Mouse (Mus musculus): ENCODE measurements at regions not wholly inside any gene's neighbourhood (a gene's known extent, or its start where the extent isn't known, plus 50 kb on each side); places are given as distances from the start of the nearest gene placed in this dataset.
A peak's percentile ranks its signal among the peaks of the same experiment; 100 is the strongest.

DNA sequence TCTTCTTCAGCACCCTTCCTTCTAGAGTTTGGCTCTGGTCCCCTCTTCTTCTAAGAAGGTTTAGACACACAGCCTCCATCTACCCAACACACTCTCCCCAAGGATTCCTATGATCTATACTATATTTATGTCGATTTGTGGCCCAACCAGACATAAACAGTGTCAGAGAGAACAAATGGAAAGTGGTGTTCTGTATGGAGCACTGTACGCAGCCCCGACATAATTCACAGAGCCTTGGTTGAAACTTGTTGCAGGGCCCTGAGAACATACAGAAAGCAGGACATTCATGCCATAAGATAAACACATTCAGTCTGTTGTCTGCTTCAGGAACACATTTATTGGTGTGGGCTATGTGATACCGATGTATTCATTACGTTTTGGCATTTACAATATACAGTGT lies 463.7 kb upstream of the Pou3f3 start:
- DNase-seq (ENCODE audit: low read depth, low spot score) = no peak

DNA sequence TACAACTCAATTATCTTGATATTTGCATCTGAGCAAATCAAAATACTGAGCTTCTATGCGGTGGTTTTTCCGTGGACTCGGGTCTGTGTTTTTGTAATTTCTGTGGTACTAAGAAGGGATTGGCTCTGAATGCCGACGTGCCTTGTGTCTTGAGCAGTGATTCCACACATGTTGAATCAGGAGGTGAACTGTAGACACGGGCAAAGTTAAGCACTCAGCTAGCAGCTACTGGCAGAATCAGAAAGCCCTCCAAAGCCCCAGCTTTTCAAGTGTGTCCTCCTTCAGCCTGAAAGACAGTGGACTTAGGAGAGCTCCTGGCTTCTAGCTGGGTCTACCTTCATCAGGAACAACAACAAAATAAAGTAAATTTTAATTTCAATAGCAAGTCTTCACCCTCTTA lies 462.9 kb upstream of the Pou3f3 start:
- DNase-seq (ENCODE audit: low read depth, low spot score) = no peak

DNA sequence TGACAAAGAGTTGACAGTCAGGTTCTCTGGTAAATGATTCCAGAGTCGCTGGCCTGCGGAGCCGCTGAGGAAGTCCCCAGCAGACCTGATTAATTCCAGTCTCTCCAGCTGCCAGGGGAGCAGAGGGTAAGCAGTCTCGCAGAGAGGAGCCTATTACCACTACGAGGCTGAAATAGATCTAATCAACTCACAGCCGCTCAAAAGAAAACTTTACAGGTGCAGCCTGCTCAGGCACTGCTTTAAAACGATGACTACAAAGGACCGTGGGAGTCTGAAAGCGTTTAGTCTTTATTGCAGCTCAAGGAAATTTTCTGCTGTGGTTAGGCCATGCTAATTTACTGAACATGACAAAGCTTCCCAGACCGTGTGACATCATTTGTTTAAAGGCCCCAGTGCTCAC lies 462.3 kb upstream of the Pou3f3 start:
- DNase-seq (ENCODE audit: low read depth, low spot score) = no peak

DNA sequence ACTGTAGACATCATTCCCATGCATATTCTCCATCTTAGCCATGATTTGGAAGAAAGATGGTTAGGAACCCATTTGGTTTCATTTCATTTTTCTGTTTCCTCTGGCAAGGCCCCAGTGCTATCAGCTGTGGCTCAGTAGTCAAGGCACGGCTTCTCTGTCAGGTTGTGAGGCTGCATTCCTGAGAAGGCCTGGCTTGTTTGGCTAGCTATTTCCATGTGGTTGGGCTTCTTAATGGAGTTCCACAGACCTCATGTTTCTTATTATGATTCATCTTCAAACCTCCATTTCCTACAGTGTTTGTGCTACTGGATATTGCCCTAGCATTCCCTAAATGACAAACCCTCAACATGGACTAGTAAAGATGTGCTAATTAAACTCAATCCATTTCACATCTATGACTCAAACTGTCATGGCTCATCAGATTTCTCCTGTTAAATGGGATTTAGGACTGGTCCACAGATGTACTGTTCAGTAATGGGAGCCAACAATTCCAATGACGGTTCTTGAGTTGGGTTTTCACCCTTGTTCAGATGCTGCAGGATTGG lies 459.0 kb upstream of the Pou3f3 start:
- DNase-seq (ENCODE audit: low read depth, low spot score) = no peak

DNA sequence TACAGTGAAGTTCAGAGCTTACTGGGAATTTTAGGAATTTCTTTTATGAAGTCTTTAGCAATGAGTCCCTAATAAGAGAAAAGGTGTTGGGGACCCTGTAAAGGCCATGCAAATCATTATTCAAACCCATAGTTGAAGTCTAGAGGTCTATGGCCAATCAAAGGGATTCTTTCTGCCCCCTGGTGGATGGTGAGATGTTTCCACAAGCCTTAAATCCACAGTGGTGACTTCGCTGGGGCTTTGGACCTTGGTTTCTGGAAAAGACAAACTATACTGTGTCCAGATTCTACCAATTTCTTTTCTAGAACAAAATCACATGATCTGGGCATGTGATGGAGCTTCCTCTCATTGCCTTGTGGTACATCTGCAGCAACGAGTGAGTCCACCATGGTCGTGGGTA lies 457.2 kb upstream of the Pou3f3 start:
- DNase-seq (ENCODE audit: low read depth, low spot score) = peak; percentile 51

DNA sequence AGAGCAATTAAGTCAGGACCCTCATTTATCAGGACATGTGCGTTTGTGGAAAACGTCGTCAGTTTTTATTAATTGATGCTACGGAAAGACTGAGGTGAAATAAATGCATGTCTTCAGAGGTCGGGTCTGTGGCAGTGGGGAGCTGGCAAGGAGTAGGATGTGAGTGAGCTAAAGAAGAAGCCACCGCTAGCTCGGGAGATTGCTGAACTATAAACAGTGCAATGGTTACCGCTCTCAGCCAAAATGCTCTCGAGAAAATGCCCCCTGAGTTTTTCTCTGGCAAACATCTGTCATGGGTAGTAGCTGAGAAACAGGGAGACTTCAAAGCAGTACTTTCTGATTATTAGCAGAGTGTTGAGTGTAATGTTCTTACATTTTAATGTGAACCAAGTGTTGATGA lies 454.4 kb upstream of the Pou3f3 start:
- no peak for DNase-seq (ENCODE audit: low read depth, low spot score)

DNA sequence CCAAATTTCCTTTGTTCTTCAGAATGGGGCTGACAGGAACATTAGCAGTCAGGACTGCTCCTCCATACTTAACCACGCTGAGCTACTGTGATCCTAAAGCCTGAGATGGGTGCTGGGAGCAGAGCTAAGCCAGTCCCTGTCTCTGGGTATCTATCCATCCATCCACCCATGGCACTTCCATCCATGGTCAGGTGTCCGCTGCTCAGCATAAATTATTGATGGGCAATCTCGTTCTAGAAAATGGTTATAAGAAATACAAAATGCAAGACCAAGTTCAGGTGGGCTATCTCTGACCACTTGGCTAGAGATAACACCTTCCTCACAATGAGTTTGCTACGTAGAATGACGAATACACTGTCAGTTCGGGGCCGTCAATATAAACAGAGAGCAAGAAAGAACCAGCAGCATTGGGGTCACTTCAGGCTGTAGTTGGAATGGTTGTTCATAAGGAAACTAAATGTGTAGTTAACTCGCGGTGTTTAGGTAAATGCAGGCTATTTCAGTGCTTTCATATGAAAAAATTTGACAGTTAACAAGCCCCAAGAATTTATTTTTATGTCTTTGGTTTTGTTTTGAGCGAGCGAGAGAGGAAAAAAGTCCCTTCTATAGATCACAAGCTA lies 453.9 kb upstream of the Pou3f3 start:
- no peak for DNase-seq (ENCODE audit: low read depth, low spot score)

DNA sequence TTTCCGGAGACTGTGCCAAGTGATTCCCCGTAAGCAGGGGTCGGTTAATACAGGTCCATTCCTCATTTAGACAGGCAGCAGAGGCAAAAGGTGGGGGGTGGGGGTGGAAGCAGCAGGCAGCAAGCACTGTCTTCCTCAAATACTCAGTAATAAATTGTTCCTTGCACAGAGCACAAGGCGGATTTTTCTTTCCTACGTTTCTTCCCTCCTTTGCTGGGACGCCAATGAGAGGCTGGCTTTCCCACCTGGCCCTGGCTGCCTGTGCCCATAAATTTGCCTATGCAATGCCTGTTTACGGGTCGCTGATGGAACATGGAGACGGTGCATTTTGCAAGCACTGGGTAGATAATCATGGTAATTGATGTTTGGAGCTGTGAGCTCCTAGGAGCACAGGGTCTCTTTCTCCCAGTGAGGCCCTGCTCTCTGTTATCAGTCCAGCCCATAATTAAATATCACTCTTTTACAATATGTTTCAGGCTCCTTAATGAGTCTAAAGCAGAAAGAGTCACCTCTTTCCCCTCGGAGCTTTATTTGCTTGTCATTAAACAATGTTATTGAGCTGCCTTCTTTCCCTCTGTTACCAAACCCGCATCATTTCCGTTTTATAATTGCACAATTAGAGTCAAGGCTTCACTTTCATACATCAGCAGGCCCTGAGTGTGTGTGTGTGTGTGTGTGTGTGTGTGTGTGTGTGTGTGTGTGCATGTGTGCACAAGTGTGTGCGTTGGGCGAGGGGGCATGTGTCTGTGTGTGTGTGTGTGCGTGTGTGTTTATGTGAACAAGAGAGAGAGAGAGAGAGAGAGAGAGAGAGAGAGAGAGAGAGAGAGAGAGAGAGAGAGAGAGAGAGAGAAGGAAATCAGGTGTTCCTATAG lies 452.7 kb upstream of the Pou3f3 start:
- DNase-seq (ENCODE audit: low read depth, low spot score) = no peak

DNA sequence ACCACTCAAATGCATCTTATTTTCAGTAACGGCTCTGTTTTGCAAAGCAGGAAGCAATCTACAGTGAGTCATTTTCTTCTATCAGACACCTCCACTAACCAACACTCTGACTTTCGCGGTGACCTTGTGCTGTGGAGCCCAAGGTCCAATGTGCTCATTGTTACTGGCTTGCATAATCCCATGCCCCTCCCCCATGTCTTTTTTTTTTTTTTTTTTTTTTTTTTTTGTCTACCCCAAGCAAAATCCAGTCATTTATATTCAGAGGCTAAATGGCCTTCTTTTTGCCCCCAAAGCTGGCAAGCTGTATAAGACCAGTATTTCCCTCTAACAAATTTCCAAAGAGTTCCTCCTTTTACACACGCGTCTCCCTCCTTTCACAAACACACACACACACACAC lies 452.1 kb upstream of the Pou3f3 start:
- DNase-seq (ENCODE audit: low read depth, low spot score) = peak; percentile 59

DNA sequence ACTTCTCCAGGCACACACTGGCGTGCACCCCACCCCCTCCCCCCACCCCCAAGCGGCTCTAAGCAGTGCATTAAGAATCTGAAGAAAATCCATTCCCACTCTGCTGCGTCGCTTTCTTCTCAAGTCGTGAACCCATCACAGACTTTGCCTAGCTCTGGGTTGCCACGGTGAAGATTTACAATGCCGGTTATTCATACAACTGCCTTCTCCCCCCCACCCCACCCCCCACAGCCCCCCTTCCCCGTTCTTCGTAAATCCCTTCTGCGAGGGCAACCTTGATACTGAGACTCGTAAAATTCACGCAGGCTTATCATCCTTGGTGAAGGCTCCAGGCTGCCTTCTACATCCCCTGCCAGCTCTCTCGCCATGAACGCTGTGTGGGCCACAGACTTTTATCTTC lies 451.7 kb upstream of the Pou3f3 start:
- DNase-seq (ENCODE audit: low read depth, low spot score) = no peak

DNA sequence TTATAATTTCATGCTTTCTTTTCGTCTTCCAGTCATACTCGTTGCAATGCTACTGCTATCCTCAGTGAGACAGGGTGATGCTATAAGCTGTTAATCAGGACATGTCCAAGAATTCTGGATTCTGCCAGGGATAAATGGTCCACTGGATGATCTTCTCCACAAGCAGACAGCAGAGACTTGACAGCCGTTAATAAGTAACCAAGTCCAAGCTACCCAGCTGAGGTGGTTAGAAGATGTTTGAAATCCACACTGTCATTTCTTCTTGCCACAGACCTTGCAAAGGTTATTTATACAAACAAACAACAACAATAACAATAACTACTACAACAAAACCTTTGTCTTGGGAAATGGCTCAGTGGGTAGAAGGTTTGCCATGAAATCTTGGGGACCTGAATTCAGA lies 443.2 kb upstream of the Pou3f3 start:
- DNase-seq (ENCODE audit: low read depth, low spot score) = no peak

DNA sequence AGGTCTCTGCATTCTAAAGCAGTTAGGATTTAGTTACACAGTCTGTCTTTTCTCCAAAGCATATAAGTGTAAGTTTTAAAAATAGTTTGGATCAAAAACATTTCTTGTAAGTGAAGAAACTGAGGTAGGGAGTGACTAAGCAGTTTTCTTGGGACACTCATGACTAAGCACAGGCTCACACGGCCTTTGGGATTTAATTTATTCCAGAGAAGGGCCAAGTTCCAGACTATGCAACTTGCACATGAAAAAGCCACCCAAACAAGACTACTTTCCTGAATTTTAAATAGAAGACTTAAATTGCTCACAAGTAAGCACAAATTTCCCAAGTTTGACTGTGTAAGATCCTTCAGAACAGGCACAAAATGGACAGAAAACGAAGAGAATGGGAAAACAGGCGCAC lies 441.8 kb upstream of the Pou3f3 start:
- no peak for DNase-seq (ENCODE audit: low read depth, low spot score)

DNA sequence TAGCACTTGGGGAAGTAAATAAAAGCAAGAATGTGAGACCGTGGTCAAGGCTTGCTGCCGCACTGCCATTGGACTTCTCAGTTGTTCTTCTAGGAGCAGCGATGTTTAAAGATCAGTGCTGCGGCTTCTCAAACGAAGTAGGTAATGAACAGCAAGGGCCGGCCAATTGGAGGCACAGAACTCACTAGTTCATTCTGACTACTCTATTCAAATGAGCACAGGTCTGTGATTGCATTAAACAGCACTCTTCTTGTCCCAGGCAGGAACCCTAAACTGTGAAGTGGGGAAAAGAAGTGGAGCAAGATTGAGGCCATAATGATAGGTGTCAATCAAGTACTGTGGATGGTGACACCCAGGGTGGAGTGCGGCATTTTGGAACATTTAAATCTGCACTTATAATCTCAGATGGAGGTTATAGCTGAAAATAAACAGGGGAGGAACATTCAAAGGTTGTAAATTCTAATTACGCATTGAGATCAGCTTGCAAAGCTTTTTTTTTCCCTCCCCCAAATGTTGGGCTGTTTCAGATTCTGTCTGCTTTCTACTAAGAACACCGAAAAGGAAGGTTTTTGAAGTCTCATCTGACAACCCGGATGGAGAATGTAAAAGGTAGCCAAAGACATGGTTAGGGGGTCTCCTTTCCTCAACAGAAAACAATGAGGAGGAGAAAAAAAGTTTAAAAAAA lies 438.5 kb upstream of the Pou3f3 start:
- DNase-seq (ENCODE audit: low read depth, low spot score) = no peak

DNA sequence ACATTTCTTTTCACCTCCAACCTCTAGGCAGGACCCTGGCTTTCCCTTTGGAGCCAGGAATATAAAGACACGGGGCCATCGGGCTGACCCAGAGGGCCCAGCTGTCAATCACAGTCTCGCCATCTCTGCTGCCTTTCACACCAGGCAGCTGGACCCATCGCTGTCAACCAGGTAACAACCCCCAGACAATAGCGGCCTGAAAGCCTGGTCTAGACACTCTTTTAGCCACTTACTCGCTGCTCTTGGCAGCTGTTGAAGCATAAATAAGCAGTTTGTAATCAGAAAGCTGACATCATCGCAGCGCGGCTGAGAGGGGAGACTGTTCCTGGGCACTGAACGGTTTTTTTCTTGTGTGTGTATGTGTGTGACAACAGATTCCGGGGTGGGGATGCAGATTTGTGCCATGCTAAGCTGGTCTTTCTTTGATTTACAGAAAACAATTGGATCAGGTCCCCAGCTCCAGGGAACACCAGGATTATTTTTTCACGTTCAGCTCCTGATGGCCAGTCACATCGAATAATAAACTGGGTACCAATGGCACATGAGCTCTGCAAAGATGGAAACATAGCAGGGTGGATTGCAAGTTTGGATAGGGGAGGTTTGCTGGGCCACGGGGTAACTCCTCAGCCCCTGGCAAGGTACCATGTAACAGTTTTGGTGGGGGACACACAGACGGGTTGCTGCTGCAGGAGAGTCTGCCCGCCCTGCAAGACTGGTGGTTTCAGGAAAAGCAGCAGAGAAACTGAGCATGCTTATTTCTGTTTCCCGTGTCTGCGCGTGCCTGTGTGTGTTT lies 437.6 kb upstream of the Pou3f3 start:
- no peak for DNase-seq (ENCODE audit: low read depth, low spot score)

DNA sequence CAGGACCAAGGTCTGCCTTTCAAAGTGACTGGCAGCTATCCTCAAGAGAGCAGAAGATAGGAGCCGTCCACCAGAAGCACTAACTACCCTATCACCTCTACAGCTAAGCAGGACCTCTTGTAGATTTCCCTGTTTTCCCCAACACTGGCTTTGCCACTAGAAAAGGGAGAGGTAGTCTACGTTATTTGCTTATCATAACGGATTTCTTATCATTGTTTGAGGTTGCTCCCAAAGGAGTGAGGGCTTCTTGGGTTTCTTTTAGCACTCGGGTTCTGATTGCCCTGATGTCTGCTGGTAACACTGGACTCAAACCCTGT lies 437.0 kb upstream of the Pou3f3 start:
- DNase-seq (ENCODE audit: low read depth, low spot score) = no peak

DNA sequence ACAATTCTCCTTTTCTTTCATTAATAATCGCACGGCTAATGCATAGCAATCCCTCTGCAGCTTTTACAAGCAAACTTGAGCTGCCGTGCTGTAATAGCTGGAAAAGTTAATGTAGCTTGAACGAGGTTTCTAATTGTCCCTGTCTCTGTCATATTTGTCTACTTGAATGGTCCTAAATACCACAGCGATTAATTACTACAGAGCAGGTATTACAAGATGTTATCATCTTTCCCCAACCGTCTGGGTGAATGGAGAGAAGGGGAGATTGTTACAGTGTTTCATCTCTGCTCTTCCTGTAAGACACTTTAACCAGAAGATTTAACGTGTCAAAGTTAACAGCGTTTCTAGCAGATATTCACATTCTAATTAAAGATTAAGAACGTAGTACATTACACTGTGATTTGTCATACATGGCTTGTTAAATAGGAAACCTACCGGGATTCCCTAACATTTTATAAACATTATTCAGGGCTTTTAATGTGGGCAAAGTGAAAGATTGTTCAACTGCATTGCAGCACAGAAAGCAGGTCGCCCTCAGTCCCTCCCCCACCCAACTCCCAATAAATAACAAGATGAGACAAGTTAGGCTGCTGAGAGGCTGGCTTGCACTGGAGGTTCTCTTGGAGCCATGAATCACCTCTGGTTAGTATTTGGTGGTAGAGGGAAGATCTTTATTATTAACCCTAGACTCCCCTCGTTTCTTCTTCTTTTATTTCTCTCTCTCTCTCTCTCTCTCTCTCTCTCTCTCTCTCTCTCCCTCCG lies 436.2 kb upstream of the Pou3f3 start:
- no peak for DNase-seq (ENCODE audit: low read depth, low spot score)

DNA sequence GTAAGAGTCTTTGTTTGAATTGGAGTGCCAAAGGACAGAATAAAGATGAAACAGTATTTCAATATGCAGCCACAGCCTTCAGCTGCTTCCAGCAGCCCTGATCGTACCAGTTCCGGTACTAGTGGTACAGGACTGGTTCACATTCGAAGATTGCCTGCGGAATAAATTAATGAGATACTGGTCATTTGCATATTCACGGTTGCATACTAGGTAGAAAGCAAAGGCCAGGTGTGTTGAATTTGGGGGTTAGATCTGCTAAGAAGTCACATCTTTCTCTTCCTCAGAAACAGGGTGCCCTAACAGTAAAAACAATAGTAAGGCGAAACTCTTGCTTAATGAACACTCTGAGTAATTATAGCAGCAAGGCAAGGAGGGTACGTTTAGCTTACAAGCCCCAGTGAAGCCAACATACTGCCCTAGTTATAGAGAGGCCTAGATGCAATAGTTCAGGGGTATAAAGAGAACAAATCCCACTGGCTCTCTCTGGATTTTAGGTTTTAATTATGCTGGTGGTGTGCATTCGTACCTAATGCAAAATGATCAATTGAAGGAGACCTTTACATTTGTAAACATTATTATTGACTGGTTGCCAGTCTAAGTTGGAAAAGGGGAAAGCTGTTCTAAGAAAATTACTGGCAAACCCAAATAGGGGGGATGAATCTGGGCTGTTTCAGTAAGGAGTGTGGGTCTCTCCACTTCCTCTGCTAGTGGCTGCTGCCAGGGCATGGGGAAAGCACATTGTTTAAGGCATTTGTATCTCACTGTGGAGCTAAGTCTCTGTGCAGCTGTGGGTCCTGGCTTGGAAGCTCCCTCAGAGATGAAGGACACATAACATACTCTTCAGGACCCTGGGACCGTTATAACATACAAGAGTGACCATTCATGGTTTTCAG lies 435.3 kb upstream of the Pou3f3 start:
- DNase-seq (ENCODE audit: low read depth, low spot score) = no peak

DNA sequence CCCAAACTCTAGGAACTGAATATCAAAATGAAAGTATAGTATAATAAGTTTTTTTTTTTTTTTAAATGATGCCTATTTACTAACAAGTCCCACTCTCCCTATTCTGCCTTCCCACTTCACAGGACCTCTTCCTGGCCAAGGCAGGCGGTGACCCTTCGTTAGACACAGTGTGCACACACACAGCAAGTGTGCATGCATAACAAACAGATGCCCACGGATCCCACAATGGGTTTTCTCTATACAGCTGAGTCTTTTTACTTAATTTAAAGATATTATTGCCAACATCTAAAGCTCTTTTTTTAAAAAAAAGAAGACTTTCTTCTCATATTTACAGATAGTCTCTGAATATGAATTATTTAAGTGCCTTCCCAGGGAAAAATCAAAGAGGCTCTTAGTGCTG lies 434.5 kb upstream of the Pou3f3 start:
- DNase-seq (ENCODE audit: low read depth, low spot score) = no peak

DNA sequence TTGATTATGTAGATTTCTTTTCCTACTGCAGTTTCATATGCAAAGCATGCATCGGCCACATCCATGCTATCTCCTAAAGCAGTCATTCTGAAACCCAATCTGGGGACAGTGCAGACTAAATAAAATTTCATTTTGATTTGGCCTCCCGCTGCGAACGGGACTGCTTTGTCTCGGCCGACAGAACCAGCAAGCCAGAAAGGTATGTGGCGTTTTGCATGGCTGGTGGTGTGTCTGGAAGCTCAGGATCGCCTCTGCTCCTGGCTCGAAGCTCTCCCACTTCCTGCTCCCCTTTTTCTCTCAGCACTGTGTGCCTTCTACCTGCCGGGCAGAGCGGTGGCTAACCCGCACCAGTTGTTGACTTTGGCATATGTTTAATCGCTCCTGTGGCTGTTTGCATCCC lies 433.8 kb upstream of the Pou3f3 start:
- no peak for DNase-seq (ENCODE audit: low read depth, low spot score)

DNA sequence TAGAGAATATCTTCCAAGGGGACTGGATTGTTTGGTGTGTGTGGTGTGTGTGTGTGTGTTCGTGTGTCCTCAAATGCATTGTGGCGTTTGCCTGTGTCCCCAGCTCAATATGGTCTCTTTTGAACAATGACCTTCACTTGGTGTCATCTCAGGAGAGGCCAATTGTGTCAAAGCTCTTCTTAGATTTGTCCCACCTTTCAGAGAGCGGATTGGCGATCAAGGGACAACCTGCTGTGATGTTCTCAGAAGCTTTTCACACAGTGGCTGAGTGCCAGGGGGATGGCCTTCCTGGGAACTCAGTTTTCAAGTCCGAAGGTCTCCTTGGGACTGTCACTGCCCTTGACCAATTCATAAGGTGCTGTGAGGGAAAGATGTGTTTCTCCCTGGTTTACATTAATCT lies 433.0 kb upstream of the Pou3f3 start:
- peak; percentile 10 for DNase-seq (ENCODE audit: low read depth, low spot score)

Measured in ES-CJ7 (cell line).